Mouse (Mus musculus): Measurements from ENCODE around the gene Eif4e.

GRCm38 (mm10) chr3:138490034-138490337 is 36.0 kb upstream of the Eif4e start:
- no peak for TF ChIP-seq POLR2A (IDR thresholded peaks at IDR 0.05; ENCODE audit: insufficient read length, low read depth)
- TF ChIP-seq MAX (IDR thresholded peaks at IDR 0.05; ENCODE audit: low read depth): no peak
- no peak for TF ChIP-seq REST (IDR thresholded peaks at IDR 0.05; ENCODE audit: insufficient read depth, insufficient read length)
